Mouse (Mus musculus) cerebellum, adult 8-10 months (tissue): ENCODE results near the gene Gm20738.
"Not testable (repeated sequence)": the region's sequence is repeated elsewhere in the genome, so short reads cannot be mapped to it uniquely, and the experiment has no call there.

Experiments
- DNase-seq: peaks from one replicate; pipeline ENCODE4 v3.0.0; 2022

The Gm20738 gene

GRCm38 (mm10) chrY:37957511-37957910 lies at the start of gene Gm20738:
Gene Gm20738, plus strand, starts transcription at chrY:37957811.
- DNase-seq = not testable (repeated sequence)
